Mouse (Mus musculus): Measurements from ENCODE around the gene Tmem87b.

The Tmem87b gene

GRCm38 (mm10) chr2:128818956-128819643, 1.2 kb downstream of the Tmem87b start:
- DNase-seq (ENCODE audit: low spot score in 2 of 2) = no peak

GRCm38 (mm10) chr2:128820631-128821030, 2.7 kb downstream of the Tmem87b start:
- no peak for DNase-seq (ENCODE audit: low spot score in 2 of 2)

- no peak for DNase-seq (ENCODE audit: low spot score in 2 of 2)
Measured at GRCm38 (mm10) chr2:128823893-128824292, 6.0 kb downstream of the Tmem87b start.

GRCm38 (mm10) chr2:128827787-128828186, 9.9 kb downstream of the Tmem87b start:
- no peak for DNase-seq (ENCODE audit: low spot score in 2 of 2)

DNA sequence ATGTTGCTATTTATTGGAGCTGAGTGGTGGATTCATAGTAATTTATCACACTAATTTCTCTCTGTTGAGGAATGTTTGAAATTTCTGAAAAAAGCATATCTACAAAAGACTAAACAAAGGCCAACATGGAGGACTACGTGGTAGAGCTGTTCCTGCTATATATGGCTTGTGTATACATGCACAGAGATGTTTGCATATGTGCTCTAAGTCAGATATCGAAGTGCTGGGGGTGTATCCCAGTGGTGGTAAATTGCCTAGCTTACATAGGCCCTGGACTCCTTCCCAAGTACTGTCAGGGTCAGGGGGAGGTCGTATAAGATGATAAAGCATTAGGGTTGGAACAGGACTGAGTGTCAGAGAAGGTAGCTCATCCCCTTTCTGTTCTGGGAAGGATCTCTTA, 14.7 kb downstream of the Tmem87b start:
- no peak for DNase-seq (ENCODE audit: low spot score in 2 of 2)

- DNase-seq (ENCODE audit: low spot score in 2 of 2) = no peak
Measured at GRCm38 (mm10) chr2:128833035-128833434, 15.1 kb downstream of the Tmem87b start.

DNA sequence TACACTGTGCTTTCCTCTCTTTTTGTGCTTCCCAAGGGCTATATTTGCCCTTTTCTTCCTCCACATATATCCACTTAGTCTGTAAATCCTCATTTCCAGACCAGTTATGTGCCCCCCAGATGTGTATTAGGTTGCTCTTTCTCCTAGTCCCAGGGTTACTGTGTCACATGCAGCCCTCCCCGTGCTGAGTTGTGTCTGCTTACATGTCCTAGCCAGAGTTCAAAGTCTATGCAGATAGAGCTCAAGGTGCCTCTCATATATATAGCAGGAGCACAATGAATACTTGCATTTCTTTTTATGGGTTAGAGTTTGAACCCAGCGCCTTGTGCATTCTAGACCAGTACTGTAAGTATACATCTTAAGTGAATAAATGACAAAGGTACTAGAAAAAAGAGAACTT, 15.5 kb downstream of the Tmem87b start:
- no peak for DNase-seq (ENCODE audit: low spot score in 2 of 2)

- no peak for DNase-seq (ENCODE audit: low spot score in 2 of 2)
Measured at GRCm38 (mm10) chr2:128837531-128837930, 19.6 kb downstream of the Tmem87b start.

DNA sequence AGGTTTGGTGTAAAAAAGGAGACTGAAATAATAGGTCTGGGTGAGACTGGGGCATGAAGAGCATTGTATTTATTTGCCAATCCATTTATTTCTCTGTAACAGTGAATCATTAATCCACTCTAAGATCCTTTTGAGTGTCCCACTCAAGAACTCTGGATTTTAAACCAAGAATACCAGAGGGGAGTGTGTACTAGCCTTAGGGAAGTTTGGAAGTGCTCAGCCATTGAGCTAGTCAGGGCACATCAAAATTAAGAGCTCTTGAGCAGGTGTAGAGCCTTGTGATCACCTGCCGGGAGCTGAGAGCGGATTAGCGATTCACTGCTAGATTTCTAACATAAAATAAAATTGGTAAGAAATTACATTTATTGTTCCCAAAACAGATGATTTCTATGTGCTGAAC, 20.7 kb downstream of the Tmem87b start:
- no peak for DNase-seq (ENCODE audit: low spot score in 2 of 2)

GRCm38 (mm10) chr2:128839501-128839900, 21.6 kb downstream of the Tmem87b start:
- no peak for DNase-seq (ENCODE audit: low spot score in 2 of 2)

DNA sequence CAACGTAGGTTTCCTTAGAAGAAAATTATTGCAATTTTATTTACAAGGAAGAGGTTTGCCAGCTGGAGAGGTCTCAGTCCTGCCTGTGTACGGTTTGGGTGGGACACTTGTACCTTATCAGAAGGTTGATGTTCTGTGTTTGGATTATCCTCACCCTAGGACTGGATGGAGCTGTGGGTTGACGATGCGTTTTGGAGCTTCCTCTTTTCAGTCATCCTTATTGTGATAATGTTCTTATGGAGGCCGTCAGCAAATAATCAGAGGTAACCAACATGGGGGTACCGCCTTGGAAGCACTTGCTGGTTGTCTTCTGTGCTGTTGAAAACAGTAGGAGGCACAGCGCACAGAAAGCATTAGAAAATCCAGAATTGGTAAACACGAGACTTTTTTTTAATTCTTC, 24.5 kb downstream of the Tmem87b start:
- no peak for DNase-seq (ENCODE audit: low spot score in 2 of 2)

GRCm38 (mm10) chr2:128850036-128850435, 32.1 kb downstream of the Tmem87b start:
- no peak for DNase-seq (ENCODE audit: low spot score in 2 of 2)

- DNase-seq (ENCODE audit: low spot score in 2 of 2) = no peak
Measured at GRCm38 (mm10) chr2:128856673-128857072, 38.8 kb downstream of the Tmem87b start.

DNA sequence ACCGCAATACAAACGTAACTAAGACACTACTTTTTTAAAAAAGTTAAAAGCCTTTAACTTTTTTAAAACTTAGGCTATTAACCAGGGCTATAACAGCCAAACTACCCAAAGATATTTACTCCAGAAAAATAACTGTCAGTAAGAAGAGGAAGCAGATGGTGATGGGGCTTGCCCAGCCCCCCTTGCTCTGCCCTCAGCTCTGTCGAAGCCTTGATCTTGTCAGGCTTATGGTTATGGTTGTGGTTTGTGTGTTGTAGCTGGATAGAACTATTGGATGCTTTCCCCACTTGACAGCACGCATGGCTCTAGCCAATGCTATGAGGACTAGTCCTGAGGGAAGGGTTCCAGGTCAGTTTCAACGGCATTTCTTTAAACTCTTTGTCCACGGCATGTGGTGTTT, 41.0 kb downstream of the Tmem87b start:
- no peak for DNase-seq (ENCODE audit: low spot score in 2 of 2)

DNA sequence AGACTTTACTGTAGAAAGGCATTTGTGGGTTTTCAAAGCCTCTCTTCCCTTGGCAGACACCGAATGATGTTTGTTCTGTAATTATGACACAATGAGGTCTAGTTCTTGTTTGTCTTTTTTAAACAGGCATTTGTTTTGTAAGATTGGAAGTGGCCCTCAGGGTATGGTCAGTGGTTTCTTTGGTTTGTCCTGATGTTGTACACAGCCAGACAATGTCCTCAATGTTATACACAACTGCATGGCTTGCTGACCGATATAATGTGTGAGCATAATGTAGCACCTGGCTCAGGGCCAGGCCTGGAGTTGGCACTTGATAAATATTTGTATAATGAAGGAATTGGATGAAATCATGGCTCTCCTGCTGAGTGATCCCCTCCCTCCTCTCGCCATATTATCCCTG, 41.9 kb downstream of the Tmem87b start:
- no peak for DNase-seq (ENCODE audit: low spot score in 2 of 2)

DNA sequence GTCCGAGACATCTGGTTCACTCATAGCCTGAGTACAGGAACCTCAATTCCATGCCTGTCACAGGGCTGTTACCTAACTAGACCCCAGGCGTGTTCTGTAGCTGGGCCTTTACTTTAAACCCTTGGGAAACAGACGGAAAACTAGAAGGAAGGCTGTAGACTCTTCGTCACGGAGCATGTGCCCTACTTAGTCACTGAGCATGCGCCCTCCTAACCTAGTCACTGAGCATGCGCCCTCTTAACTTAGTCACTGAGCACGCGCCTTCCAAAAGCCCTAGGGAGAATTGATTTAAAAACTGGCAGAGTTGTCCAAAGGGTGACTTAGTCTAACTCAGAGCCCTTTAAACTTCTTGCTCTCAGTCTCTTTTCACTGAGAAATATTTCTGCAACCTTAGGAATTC, 44.7 kb downstream of the Tmem87b start, which contains the start of gene Fbln7:
Fbln7 (plus strand) TSS at position 346 of the 400 bp plus-strand sequence.
- no peak for DNase-seq (ENCODE audit: low spot score in 2 of 2)

GRCm38 (mm10) chr2:128863777-128864331, 45.9 kb downstream of the Tmem87b start:
- peak in 1 of 2 experiments; percentile 36 for DNase-seq (ENCODE audit: low spot score in 2 of 2)

GRCm38 (mm10) chr2:128865061-128865460, 47.1 kb downstream of the Tmem87b start:
- DNase-seq (ENCODE audit: low spot score in 2 of 2) = no peak

DNA sequence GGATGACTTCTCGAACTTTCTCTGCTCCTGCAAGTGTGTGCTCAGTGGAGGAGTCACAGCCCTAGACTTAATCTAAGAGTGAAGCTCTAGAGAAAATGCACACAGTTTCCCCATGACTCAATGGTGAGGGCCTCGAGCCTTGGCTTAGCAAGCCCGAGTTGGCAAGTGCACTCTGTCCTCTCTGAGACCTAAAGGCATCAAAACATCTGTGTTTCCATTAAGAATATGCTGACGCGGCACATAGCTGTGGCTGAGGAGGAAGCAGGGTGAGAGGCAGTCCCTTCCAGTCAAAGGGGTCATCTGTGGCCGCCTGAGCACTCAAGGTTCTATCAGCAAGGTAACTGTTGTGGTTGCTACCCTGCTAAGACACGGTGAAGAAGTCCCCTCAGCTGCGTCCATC, 53.7 kb downstream of the Tmem87b start:
- no peak for DNase-seq (ENCODE audit: low spot score in 2 of 2)

- DNase-seq (ENCODE audit: low spot score in 2 of 2) = no peak
Measured at GRCm38 (mm10) chr2:128872256-128872655, 54.3 kb downstream of the Tmem87b start.

DNA sequence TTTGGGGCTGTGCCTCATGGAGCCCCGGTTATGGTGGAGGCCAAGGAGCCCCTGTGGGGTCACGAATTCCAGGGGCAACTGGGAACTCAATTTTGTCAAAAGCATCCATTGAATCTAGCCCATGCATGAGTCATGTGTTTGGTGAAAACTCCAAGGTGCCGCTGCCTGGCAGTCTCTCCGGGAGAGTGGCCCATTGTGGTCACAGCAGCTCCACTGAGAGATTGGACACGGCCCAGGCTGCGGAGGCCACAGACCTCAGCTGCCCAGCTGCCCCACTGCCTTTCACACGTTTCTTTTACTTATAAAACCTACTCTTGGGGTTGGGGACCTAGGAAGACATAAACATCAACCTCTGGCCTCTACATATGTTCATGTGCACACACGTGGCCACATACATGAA, 57.6 kb downstream of the Tmem87b start:
- no peak for DNase-seq (ENCODE audit: low spot score in 2 of 2)

DNA sequence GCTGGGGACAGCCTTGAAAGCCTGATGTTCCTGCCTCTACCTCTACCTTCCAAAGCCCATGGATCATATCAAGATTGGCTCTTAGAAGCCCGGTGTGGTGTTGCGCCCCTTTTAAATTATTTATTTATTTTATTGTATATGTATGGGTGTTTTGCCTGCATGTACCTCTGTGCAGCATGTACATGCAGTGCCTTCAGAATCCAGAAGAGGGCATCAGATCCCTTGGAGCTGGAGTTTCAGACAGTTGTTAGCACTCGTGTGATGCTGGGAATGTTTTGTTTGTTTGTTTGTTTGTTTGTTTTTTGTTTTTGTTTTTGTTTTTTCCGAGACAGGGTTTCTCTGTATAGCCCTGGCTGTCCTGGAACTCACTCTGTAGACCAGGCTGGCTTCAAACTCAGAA, 63.3 kb downstream of the Tmem87b start:
- DNase-seq (ENCODE audit: low spot score in 2 of 2) = no peak

DNA sequence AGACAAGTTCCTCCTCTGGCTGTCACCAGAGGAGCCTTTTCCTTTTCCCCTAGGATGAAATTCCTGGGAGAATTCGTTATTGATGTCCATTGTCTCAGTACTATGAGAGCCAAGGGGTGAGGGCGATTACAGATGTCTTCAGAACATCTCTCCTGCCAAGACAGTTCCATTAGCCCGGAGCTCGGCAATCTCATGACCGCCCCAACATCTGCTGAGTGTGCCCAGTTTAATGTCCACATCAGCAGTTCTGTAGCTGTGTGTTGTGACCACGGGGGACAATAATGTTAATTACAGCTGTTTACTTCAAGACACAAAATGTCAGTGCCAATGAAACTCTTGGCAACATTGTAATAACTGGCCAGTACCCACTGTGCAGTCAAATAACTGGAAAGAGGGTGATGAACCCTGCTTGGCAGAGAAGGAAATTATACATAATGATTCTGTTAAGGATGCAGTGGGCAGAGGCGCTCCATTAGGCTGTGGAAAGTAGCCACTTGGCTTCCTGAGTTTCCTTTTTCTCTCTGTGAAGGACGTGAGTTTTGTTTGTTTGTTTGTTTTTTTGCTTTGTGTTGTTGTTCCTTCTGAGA, 67.4 kb downstream of the Tmem87b start:
- no peak for DNase-seq (ENCODE audit: low spot score in 2 of 2)

Data from frontal cortex, postnatal 14 days (tissue).